Mouse (Mus musculus): ENCODE results near the gene Ptprm.
A peak's percentile ranks its signal among the peaks of the same experiment; 100 is the strongest.

Gene Ptprm

DNA sequence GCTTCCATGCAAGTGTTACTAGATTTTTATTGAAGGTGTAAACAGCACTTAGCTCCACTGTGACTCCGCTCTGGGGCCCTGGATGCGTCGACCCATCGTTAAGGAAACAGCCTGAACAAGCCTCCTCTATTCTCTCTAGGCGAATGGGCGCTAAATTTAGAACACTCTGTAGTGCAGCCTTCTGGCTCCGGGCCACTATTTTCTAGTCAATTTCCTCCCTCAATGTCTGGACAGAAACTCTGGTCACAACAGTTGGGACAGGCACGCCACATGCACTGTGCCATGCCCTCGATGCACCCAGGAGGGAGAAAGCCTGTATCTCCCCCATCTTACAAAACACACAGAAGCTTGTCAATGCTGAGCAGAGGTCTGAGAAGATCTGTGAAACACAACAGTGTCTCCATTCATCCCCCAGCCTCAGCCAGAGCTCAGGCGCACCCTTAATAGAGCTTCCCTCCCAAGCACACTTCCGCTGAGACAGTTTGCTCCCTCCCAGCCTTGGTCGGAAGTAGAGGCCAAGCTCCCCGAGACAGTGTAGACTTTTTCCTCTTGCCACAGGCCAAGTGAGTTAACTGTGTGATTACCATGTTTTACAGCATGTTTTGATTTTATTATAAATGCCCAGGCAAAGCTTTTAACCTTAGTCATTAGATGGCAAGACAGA is 220.7 kb downstream of the Ptprm start:
- peak; percentile 45 for DNase-seq

DNA sequence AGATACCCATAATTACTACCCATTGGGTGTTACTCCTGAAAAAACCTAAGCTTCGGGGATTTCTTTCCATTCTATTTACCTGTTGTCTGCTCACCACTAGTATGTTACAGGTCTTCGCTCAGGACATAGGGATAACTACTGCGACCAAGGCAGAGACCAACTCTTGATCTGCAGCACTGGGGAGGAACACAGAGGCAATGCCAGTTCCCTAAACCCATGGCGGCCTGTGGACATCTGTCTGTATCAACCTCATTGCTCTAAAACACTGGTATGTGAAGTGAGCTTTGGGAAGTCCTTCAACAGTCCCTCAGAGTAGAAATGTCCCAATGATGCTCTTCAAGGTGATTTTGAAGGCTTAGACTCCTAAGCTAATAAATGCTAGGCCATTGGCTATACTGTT is 221.2 kb downstream of the Ptprm start:
- no peak for DNase-seq

DNA sequence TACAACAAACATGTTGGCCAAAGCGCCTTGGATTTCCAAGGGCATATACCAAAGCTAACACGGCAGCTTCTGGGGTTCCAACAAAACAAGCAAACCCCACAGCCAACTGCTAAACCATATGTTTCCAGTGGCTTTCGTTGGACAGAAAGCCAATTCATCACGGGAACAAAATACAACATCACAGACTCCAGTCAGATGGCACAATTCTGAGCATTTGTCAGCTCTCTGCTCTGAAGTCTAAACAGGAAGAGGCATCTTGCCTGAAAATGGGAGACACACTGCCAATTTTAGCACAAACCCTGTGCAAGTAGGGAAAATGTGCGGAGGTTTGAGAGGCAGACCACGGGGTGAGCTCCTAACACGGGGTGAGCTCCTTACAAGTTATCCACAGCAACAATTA is 226.7 kb downstream of the Ptprm start:
- no peak for DNase-seq

DNA sequence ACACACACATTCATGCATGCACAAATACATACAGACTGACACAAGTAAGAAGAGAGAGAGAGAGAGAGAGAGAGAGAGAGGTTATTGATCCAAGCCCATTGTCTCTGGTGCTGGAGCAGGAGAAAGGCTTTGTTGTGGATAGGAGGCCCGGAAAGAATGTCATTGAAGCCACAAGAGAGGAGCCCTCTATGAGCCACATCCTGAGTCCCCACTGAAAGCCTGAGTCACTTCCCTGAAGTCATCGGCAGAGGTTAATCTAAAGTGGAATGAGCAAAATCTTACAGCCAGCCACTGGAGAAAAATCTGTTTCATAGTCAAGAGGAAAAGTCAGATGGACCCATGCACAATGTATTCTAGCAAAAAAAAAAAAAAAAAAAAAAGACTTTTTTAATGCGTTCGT is 228.7 kb downstream of the Ptprm start:
- DNase-seq = no peak

DNA sequence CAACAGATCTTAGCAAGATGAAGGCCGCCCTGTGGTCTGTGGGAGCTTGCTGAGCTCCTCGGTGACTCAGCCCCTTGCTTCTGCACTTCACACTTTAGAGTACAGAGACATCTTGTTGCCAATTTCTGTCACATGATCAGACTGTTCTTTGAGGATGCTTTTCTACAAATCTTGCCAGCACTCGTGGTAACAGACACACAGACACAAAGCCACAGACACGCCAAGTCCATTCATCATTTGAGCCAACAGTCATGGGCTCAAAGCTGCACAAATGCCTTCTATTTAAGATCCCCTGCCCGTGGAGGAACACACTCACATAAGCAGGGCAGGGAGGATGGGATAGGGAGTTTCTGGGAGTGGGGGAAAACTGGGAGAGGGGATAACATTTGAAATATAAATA is 230.0 kb downstream of the Ptprm start:
- DNase-seq = no peak

DNA sequence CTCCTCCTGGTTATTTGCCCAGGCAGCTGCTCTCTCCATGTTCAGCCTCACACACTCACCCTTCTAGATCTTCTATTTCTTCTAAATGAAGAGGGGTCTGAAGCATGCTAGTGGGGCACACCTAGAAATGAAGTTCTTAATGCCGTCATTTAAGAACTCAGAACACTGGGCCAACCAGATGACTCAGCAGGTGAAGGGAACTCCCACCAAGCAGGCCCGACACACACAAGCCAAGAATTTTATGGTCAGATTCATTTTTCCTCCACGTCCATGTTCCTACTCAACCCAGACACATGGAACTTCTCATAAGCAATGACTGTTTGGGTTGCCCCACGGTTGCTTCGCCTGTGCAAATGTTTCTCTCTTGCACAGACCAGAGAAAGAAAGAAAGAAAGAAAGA is 230.5 kb downstream of the Ptprm start:
- no peak for DNase-seq

DNA sequence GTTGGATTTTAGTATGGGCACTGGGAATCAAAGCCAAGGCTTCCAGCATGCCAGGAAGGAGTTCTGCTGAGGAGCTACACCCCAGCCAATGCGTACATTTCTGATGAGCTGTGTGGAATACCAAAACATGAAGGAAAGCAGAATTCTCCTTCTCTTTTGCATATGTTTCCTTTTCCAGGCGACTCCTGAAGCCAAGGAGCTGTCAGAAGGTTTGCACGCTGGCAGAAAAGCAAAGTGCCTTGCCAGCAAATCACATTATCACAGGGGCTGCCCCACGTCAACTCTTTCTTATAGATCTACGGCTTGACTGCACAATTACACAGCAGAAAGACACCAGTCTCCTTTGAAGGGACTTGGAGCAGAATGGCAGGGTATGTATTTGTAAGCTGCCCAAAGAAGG is 233.4 kb downstream of the Ptprm start:
- no peak for DNase-seq

DNA sequence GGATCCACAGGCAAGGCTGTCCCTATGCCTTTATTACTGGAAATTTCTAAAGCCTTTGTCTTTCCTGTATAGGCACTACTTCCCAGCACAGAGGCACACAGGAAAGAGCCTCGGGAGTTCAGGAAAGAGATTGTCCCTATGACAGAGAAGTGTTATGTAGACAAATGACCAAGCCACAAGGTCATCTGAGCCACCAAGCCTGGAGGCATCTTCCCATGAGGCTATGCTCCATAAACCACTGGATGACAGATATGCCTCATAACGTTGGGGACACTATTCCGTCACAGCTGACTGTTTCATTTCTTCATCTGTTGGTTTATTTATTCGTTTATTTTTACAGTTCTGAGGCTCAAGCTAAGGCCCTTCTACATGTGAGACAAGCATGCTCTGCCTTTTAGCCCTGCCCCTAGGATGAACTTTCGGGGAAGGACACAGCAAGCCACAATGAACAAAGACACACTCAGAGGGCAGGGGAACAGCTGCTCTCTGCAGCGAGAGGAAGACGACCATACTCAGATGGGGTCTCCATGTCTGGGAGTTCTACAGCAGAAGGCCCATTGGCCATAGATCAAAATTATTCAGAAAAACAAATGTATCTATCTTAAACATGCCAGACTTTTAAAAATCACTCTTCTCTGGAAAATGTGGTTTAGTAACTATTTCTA is 235.4 kb downstream of the Ptprm start:
- DNase-seq = no peak

DNA sequence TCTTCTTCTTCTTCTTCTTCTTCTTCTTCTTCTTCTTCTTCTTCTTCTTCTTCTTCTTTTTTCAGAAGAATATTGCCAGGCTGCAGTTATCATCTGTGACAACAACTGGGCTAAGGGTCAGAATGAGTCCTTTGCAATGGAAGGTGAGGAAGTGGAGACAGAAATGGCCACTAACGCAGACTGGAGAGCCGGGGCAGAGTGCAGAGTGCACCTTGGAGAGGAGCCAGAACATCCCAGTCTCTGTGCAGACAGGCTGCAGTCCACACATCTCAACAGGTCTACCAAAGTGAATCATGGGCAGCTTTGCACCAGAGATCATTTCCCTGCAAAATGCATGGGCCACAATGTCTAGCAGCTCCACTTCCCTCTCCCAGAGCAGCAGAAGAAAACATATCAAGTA is 239.4 kb downstream of the Ptprm start:
- DNase-seq = no peak

DNA sequence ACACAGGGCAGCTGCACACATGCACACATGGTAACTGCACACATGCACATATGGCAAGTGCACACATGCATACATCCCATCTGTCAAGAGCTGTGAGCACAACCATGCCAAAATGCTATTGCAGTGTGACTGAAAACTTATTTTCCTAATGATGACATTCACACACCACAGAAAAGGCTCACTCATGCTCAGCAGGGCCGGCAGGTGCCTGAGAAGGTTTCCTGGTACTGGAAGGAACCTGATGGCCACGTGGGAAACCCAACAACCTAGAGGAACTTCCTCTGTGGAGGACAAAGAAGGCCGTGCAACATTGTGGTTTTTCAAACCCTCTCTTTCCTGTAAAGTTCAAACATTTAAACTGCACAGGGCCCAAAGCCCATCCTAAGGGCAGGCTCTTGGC is 241.6 kb downstream of the Ptprm start:
- DNase-seq = no peak

DNA sequence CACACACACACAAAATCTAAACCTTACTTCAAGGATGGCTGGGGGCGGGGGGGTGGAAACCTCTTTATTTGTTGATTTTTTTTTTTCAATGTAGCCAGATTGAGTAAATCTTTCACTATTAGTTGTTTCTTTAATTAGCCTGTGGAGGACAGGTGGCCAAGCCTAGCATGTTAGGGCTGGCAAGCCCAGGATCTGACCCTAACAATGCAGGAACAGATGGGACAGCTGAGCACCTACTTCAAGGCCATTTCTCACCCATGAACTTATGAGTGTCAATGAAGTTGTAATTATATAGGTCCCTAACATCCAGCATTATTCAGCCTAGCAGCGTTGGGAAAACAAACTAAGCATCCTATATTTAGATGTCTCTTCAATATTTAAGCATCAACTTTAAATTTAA is 248.1 kb downstream of the Ptprm start:
- no peak for DNase-seq

DNA sequence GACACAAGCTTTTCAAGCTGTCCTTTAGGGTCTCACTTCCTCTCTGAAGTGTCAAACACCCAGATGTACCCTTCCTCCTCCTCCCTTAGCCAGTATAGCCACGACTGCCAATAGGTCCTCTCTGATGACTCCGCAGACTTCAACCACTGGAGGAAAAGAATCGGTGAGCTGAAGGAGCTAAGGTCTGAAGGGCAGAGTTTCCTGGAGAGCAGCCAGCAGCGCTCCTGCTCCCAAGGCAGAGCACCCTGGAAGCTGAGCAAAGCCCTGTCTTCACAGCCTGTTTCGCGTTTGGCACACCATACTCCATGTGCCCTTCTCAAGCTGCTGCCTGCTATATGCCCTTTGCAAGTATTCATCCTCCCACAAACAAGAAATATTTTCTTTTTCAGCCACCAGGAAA is 252.2 kb downstream of the Ptprm start:
- DNase-seq = peak; percentile 70

DNA sequence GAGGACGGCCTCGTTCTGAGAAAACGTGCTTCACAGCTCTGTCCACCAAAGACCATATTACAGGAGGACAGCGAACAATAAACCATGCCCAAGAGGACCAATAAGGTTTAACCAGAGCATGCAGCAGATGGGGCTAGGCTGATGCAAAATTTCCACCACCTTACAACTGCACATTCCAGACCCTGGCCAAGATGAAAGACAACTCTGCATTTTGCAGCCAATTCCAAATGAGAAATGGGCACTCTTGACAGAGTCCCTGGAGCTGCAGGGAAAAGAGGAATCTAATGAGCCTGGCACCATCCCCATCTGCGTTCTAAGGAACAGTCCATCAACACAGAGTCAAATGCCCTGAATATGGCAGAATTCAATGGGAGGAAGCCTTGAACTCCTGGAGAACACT is 263.3 kb downstream of the Ptprm start:
- no peak for DNase-seq

DNA sequence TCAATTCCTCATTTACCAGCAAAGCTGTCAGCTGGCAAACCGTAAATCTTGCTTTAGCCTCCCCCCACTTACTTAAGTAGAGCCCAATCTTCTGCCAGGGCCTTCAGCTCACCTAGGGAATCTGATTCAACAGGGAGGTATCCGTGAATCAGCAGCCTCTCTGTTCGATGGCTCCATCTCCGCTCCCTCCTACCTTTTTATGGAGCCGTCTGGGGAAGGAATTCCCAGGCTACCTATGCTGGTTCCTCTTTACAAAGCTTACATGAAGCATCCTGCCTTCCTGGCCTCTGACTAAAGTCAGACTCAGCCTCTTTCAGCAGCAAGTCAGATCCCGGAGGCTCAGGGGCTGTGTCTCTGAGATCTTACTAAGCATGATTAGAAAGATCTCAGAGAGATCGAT is 264.1 kb downstream of the Ptprm start:
- no peak for DNase-seq

DNA sequence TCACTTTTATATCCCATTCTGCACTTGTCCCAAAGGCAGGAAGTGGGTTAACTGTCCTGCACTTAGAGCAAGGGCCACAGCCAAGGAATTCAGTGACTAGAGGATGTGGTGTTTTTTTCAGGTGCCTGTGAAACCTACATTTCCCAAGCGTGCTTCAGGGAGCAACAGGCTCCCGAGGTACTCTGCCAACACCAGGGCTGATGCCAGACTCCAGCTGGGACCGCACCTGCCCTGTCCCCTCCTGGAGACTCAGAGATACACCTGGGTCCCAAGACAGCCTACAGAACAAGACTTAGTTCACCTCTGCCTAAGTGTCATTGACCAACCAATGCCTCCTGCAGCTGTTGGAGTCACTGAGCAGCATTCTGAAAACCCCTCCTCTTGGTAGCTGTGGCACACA is 264.6 kb downstream of the Ptprm start:
- DNase-seq = no peak

DNA sequence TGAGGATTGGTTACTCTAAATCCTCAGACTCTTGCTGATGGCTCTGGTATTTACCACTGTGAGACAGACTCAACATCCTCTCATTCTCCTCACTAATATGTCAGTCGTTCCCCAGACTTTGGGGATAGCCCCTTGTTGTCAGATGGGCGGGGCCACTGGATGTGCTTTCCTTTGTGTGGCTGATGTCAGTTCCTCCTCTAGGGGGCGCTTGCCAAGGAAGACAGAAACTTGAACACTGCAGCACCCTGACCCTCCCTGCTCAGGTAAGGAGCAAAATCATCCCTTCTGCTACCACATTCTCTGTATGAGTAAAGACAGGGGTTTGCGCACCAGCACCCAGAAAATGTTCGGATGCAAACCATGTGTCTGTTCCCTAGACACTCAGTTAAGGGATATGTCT is 266.7 kb downstream of the Ptprm start:
- DNase-seq = no peak

DNA sequence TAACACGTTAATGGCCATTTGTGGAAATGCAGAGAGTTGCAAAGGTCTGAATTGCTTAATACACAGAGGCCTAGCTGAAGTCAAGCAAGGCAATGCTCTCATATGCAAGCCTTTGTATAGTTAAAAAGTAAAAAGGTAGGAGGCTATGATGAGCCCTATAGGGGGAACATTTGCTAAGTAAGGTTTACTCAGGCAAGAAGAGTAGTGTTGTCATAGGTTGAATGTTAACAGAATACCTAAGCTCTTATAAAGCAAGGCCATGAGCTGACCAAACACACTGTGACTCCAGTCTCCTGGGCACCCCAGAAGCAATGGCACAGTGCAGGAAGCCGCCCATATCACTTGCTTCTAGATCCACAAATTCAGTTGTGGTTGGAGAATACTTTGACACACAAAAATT is 267.4 kb downstream of the Ptprm start:
- DNase-seq = no peak

DNA sequence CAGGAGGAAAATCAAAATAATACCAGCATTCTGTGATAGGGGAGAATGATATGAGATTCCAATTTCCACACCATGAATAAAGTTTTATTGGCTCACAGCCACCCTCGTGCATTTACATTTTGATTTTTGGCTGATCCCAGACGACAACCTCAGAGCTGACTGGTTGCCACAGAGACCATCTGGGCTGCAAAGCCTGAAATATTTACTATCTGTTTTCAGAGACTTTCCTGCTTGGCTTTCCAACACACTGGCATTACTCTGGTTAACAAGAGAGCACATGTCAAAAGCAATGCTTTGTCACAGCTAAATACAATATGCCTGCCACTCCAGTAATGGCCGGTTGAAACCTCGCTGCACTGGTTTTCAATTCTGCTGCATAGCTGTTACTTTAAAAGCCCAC is 269.8 kb downstream of the Ptprm start:
- no peak for DNase-seq

DNA sequence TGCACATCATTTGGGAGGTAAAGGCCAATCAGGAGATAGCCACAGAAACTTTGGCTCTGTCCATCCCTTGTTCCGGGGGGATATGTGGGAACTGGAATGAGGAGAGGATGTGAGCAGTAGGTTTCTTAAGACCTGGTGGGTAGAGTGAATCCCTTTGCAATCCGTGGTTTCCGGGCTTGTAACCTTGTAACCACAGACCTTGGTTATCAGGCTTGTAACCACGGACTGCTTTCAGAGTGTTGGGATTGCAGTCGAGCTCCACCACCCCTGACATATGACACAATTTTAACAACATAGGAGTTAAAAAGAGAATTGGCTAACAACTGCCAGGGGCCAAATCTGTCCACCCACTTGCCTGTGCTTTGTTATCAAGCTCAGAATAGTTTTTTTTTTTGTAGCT is 270.2 kb downstream of the Ptprm start:
- DNase-seq = no peak

DNA sequence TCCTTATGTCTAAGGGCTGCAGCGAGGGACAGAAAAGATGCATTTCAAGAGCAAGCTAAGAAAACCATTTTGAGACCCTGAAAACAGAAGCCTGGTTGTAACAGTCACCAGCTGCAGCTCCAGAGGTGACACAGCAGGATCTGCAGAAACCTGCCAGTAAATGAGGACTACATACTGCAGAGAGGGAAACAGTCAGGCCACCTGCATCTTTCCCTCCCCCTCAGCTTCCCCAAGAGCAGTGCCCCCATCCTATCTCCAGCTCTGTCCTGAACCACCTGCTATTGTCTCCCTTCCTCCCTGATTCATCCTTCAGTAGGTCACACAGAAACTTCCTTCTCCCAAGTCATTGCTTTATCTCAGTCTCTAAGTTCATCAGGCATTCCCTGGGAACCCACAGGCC is 274.7 kb downstream of the Ptprm start:
- no peak for DNase-seq

DNA sequence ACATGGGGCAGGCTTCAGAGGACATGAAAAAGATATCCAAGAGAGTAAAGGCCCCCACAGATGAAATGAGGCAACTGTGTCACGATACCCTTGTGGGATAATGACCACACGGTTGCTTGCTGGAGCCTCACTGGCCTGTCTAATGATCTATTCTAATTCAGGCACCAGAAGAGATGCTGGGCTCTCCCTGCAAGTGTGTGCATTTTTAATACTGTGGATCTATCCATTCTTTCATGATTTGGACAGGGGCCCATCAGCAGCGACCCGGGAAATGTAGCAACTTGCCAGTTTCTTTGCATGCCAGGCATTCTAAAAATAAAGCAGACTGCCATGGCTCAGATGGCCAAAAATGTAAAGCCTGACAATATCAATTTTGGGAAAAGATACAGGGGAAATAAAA is 280.7 kb downstream of the Ptprm start:
- DNase-seq = no peak

DNA sequence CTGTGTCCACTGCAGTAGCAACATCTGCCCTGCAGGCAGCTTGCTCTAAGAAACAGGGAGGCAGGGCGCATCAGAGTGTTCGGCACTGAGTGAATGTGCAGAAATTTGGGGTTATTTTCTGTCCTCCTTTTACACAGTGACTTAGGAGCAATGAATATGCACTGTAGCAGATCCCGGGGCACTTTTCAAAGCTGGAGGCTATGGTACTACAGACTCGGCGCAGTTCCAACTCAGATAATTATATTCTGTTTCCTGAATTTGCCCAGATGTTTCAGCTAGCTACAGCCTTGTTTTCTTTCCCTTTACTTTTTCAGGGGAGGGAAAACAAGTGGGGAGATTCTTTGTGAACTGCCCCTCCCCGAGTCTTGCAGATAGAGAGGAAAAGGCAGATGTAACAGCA is 281.1 kb downstream of the Ptprm start:
- no peak for DNase-seq

DNA sequence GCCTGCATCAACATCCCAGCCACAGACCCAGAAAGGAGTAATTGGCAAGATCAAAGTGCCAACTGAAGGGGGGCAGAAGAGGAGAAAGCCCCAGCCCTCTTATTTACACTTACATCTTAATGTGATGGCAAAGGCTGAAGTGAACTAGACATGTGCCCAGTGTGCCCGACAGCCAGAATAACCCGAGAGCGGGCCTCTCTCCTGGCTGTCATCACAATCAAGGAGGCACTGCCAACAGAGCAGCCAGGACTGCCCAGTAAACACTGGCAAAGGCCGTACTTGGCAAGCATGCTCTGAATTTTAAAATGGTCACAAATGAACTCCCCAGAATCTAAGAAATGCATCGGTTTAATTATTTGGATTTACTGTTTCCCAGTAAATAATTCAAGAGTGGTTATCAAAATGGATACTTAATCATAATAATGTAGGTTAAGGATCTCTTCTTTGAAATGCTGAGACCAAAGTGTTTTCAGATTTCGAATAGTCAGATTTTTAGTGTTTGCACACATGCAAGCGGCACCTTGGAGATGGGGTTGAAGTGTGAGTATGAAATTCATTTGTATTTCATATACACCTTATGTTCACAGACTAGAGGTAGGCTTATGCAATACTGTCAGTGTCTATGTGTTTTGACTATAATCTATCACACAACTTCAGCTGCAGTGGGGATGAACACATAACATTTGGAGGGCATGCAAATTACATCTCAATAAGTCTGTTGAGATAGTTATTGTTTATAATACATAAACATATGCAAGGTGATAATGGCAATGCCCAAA is 282.8 kb downstream of the Ptprm start:
- peak; percentile 14 for DNase-seq

DNA sequence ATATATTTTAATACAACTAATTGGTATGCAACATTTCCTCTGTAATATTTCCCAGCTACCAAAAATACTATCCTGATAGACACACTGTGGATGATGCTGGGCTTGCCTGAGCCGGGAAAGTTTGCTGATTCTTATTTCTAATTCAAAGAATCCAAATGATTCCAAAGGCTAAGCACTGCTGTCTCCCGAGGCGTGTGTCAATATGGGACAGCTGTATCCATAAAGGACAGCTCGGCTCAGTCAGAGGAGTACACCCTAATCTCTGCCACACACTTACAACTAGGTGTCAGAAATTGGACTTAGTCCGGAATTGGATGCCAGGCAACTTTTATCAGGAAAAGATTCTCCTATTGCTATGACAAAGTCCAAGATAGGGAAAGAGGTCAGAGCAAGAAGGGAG is 290.6 kb downstream of the Ptprm start:
- DNase-seq = no peak

Measured in kidney, adult 11 months (tissue).